Mouse (Mus musculus) ES-CJ7 (cell line): ENCODE data around the gene Tob2.

Source experiments
- DNase-seq: peaks from one replicate; pipeline ENCODE4 v3.0.0; 2011; ENCODE audit warnings: low read depth, low spot score

Gene Tob2

GRCm38 (mm10) chr15:81812287-81812686, 46.3 kb downstream of the Tob2 start:
- no peak for DNase-seq

GRCm38 (mm10) chr15:81811599-81811996, 47.0 kb downstream of the Tob2 start:
- no peak for DNase-seq

DNA sequence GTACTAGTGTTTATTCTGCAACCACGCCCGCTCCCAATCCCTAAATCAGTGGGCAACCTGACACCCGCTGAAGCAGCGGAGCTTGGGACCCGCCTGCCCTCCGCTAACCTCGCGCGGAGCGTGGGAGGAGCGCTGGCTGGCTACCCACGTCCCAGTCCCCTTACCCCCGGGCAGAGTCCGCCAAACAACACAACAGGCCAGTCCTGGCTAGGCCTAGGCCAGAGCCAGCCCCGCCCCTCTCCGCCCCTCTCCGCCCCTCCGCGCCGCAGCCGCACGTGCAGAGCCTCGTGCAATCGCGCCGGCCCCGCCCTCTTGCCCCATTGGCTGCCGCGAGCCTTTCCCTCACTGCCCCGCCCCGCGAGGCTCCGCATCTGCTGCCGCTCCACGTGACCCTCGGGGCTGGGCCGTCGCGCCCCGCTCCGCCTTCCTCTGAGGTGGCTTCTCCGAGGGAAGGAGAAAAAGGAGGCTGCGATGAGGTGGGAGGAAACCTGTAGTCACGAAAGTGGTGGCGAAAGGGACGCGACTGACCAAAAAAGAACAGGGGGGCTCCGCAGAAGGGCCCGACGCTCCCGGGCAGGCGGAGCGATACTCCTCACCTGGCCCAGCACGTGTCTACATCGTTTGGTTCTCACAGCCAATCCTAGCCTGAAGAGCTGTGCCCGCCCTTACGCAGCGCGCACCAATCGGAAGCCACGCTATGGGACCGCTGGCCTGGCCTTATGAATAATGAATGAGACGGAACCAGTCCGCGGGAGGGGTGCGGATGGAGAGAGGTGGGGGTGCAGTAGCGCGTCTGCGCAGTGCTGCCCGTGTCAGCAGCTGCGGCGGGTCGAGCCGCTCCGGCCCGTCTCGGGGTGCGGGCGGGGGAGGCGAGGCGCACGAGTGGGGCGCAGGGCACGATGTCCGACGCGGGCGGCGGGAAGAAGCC, 47.7 kb downstream of the Tob2 start:
- DNase-seq: peak; percentile 99

DNA sequence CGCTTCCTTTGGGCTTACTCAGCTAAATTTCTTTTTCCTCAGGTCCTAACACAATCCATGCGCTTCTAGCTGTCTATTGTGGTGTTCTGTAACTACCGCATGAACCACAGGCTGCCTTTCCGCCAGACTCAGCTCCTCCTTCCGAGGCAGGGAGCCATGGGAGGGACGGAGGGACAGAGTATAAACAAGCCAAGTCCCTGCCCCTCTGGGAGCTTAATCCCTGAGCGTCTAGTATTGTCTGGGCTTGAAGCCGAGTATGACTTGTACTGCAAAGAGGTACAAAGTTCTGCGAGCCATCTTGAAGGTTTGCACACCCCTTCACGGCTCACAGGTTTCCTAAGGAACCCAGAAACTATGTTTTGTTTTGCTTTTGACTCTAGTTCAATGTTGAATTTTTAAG, 48.4 kb downstream of the Tob2 start:
- peak; percentile 35 for DNase-seq

- no peak for DNase-seq
Measured at GRCm38 (mm10) chr15:81809550-81809949, 49.0 kb downstream of the Tob2 start.

GRCm38 (mm10) chr15:81808799-81809198, 49.8 kb downstream of the Tob2 start:
- DNase-seq: no peak

DNA sequence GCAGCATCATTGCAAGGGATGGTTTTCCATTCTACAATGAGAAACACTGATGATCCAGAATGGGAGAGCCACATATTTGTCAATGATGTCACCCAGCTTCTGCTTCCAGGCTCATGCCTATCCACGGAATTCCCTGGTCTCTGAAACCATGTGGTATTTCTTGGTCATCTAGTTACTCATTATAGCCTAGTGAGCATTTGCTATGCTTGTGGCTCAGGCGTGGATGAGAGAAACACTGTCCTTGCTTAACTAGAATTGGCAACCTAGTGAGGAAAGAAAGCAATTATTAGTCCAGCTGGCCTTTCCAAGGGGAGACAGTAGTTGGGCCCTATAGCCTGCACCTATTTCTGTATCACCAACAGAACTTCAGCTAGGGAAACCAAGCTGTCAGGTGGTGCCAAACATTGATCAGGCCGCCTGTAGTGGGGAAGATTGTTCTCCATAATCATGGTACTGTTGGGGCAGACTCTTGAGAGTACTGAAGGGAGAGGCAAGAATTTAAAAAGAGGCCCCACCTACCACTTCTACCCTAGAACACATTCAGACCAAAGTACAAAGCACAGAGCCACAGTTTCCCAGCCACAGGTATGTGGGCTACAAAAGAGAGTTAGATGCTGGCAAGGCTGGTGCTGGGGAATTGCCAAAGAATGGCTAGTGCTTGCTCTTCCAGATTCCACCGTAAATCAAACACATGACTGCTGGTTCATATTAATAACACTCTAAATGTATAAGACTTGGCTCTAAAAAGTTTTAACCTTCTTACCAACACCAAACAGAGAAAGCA, 51.8 kb downstream of the Tob2 start:
- DNase-seq: no peak

GRCm38 (mm10) chr15:81805624-81806023, 53.0 kb downstream of the Tob2 start:
- DNase-seq: no peak

DNA sequence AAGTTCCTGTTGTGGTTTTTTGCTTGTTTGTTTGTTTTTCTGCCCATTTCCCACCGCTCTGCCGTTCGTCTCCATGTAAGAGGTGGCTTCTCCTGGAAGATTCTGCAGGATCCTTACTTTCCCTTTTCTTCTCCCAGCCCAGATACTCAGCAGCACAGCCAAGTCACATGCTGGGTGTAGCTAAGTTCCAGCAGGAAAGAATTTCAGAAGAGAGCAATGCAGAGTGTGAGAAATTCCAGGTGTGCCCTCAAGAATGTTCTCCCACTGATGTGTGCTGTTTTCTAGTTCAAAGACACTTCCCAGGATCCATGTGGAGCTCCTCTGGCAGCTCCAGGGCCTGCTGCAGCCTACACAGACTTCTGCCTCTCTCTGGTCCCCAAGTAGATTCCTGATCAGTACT, 53.7 kb downstream of the Tob2 start:
- no peak for DNase-seq

DNA sequence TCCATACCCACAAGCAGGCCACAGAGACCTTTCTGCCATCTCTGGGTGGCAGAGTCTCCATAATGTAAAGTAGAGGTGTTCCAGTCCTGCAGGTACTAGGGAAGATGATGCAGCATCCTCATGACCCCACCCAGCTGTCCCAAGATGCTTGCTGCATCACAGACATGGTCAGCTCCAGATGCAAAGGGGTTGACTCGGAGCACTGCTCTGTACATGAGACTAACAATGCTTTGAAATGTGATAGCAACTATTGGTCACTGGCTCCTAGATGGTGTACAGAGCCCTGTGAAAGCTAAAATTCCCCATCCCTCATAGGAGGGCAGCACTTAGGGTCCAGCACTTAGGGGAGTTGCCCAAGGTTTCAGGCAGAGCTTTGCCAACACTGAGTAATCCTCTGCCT, 54.4 kb downstream of the Tob2 start:
- DNase-seq: no peak

DNA sequence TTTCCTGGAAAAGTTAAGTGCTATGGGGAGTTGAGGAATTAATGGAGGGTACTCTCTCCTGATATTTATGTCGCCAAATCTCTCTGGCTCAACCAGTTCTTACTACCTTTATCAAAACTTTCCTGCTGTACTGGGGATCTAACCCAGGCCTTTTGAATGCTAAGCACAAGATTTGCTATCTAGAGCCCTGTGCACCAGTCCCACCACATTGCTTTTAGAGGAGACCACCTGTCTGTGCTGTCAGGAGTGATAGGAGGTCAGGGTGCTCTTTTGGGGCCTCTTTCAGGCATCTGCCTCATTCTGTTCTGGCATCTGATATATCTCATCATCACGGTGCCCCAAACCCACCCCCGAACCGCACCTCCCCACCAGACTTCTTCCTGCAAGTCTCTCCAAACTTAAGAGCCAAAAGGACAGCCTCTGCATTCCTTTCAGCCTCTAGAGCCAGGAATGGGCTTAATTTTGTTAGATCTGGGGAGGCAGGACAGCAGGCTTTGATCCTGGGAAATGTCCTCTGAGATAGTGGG, 55.1 kb downstream of the Tob2 start:
- no peak for DNase-seq

DNA sequence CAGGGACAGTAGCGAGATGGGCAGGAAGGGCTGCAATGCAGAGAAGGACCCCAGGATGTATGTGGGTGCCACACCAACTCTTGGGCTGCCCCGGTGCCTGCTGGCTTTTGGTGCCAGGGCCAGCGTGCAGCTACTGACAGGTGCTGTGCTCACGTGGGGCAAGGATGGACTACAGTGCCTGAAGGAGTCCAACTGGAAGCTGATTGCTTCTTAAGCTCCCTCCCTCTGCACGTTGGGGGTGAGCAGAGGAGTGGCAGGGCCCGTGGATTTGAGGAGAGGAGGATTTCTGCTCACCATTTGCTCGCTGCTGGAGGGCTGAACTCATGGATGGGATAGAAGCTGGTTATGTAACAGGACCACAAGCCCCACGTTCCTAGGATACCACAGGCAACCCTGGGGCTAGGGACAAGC, 55.6 kb downstream of the Tob2 start:
- DNase-seq: no peak

DNA sequence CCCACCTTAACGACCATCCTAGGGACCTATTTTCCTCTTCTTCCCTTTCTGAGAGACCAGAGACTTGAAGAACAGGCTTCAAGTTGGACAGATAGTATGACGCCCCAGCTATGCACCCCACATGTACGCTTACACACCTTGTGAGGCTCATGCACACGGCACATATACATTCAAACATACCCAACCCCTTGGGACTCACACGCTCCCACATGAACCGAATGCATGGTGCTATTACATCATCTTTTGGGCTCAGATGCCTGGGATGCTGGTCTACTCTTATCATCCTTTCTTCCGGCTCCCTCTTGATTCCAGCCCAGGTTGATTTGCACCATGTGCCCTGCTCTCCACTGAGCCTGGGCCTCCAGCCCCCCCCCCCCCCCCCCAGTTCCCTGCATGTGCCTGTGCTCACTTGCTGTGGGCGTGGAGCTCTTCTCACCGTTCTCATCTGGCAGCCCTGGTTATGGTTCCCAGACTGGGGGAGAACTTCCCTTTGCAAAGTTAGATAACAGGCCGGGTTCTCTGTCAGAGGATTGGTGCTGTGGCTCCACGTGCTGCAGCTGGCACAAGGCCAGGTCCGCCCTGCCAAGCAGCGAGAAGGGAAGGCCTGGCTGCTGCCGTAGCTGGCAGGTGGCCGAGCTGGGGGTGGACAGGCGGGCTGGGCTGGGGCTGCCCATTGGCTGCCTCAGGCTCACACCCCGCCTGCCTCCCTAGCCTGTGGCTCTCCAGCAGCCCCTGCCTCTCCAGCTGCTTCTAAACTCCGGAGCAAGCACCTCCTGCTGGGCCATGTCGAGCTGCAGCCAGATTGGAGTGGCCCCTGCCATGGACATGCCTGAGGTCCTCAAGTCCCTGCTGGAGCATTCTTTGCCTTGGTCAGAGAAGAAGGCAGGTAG, 56.4 kb downstream of the Tob2 start, which contains the start of gene Tef:
TSS of gene Tef (plus strand) at position 421 of the 890 bp plus-strand sequence.
- peak; percentile 20 for DNase-seq

DNA sequence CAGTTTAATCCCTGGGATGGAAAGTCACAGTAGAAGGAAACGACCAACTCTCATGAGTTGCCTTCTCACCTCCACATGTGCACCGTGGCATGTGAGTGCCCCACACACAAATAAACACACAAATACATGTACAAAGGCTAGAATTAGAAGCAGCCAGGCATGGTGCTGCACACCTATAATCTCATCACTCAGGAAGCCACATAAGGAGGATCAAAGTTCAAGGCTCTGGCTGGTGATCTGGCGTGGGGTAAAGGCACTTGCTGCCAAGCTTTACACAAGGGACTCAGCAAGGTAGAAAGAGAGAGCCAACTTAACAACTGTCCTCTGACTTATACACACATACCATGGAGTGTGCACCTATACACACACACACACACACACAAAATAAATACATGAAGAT, 58.2 kb downstream of the Tob2 start:
- no peak for DNase-seq

DNA sequence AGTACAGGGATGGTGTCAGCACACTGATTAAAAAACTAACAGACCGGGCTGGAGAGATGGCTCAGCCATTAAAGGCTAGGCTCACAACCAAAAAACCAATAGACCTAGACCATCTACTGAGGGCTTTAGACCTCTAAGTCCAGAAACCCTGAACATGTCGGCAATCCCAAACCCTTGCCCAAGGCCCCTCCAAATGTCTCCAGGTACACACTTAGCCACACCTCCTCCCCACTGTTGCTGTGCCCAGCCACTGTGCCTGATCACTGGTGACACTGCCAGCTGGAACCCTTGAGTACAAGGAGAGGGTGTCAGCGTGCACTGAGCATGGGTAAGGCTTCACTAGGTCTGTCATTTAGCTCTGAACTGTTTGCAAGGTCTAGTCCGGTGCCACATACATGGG, 60.2 kb downstream of the Tob2 start:
- no peak for DNase-seq
